Mouse (Mus musculus) midbrain, embryonic 13.5 days (tissue): ENCODE measurements around the gene Acot7. TPM values are rescaled to one million over a fixed set of nuclear protein-coding genes. Genes with fewer than 3 reads are reported as not detected.

ENCODE experiments used
- ATAC-seq: fragments of 200-750 bp; cut with Nextera tagmentation; 2 replicates; pipeline ENCODE4 v1.8.0; 2017; ENCODE audit warnings: mild to moderate bottlenecking, moderate TSS enrichment, moderate library complexity
- H3K27ac ChIP-seq: fragments of 300-500 bp; sonication (generic); 2 replicates; pipeline ENCODE4 v1.5.1; 2015; ENCODE audit warnings: inconsistent platforms, mild to moderate bottlenecking, moderate library complexity
- H3K27me3 ChIP-seq: fragments of 300-500 bp; sonication (generic); 2 replicates; pipeline ENCODE4 v1.6.1; 2015; ENCODE audit warnings: mild to moderate bottlenecking, inconsistent platforms
- H3K36me3 ChIP-seq: fragments of 300-500 bp; sonication (generic); 2 replicates; pipeline ENCODE4 v1.6.1; 2015; ENCODE audit warnings: mild to moderate bottlenecking, inconsistent platforms
- H3K4me1 ChIP-seq: fragments of 300-500 bp; sonication (generic); replicated peaks from 2 replicates; pipeline ENCODE4 v1.6.1; 2015; ENCODE audit warnings: inconsistent platforms
- H3K4me2 ChIP-seq: fragments of 300-500 bp; sonication (generic); replicated peaks from 2 replicates; pipeline ENCODE4 v1.6.1; 2015; ENCODE audit warnings: moderate library complexity, mild to moderate bottlenecking, inconsistent platforms
- H3K4me3 ChIP-seq: fragments of 300-500 bp; sonication (generic); replicated peaks from 2 replicates; pipeline ENCODE4 v1.5.1; 2015; ENCODE audit warnings: mild to moderate bottlenecking, inconsistent platforms
- H3K9ac ChIP-seq: fragments of 300-500 bp; sonication (generic); replicated peaks from 2 replicates; pipeline ENCODE4 v1.6.1; 2015; ENCODE audit warnings: mild to moderate bottlenecking, inconsistent platforms
- H3K9me3 ChIP-seq: fragments of 300-500 bp; sonication (generic); 2 replicates; pipeline ENCODE4 v1.6.1; 2016; ENCODE audit warnings: mild to moderate bottlenecking, inconsistent platforms
- WGBS: fragments of 180-500 bp; shearing (Covaris S2); methylation state at CpG from one replicate; pipeline ENCODE4 v1.1.7; 2015; 5-methylcytosine and 5-hydroxymethylcytosine counted together
- polyA plus RNA-seq: library from polyadenylated mRNA; unstranded; fragments of >200 nt; fragmentation: Nextera tagmentation; extraction: Ambion mirVana; gene quantifications from 2 replicates; pipeline ENCODE4 v1.2.1, GENCODE M21; 2015

Gene Acot7
- polyA plus RNA-seq, 1 experiment from 2014 or later: 206 TPM

DNA sequence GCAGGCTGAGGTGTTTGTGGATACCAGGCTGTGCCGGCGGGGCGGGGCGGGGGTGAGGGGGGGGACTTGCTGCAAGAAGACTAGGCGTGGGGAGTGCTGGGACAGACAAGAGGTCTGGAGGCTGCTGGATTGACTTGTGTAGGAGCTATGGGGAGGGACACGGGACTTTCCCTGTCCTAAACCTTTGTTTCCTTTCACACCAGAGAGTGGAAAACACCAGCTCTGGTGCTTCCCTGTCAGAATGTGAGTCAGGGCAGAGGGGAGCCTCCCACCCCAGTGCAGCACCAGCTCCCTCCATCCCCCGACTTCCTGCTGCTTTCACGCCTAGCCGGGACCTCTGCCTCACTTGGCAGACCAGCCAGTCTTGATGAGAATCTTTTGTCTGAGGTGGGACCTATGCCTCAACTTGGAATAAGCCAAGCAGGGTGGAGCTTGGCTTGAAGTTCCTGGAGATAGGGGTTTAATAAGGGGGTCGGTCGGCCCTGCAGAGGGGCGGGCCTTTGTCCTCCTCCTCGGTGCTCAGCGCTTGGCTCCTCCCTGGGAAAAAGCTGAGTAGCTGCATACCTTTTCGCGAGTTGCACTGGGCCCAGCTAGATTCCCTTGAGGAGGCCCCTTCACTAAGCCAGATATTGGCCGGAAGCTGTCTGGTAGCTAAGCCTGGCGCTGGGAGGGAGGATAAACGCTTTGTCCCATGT, 7.7 kb downstream of the Acot7 start:
- peak overlapping the region; percentile 63 for H3K27ac ChIP-seq
- H3K9me3 ChIP-seq: no peaks in the 10 kb centered on the region
- peak overlapping the region; percentile 8; the same call in 1 of the 2 replicates for H3K4me3 ChIP-seq
- H3K27me3 ChIP-seq: no peaks in the 10 kb centered on the region
- H3K4me1 ChIP-seq: peaks cover 40% of the 10 kb centered on the region
- peak overlapping the region; percentile 50 for H3K9ac ChIP-seq
- H3K36me3 ChIP-seq: 0 out of 2 replicates have a peak, but pooled peaks cover 3% of the 10 kb centered on the region
- WGBS: 2% methylated on average over 19 of the region's 19 CpGs
- peak; percentile 64 for ATAC-seq
- H3K4me2 ChIP-seq: peak overlapping the region; percentile 42

DNA sequence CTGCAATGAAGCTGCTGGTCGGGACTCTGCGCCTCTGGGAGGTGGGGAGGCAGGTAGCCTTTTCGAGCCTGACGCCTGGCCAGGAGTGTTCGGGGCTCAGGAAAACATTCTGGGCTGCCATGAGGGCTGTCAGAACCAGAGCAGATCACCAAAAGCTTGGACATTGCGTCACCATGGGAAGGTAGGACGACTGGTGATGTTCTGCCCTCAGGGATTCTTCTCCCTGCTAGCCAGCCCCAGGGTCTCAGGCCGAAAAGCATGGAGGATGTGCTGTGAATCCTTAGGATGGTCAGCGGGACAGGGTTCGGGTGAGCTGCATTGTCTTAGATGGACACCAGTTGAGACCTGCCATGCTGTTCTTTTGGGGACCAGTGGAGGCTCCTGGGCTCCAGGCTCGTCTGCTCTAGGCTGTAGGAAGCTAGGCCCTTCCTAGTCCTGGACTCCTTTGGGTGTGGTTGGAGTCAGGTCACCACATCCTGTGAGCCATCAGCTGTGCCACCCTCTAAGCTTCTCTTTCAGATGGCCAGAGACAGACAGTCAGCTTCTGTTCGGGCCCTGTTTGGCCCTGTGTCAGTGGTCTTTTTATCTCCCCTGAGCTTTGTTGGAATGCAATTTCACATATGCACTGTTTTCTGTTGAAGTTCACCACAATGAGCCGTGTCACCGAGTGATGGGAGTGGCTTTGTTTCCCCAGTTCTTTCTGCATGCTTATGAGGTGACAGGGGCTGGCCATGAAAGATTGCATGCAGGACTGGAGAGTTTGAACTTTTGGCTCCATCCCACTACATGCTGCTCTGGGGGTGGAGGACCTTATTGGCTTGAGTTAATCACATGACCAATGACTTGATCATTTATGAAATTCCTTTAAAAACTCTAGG, 8.5 kb downstream of the Acot7 start:
- H3K27ac ChIP-seq: peak overlapping the region; percentile 63
- H3K9ac ChIP-seq: peak overlapping the region; percentile 50
- H3K36me3 ChIP-seq: 0 out of 2 replicates have a peak, but pooled peaks cover 3% of the 10 kb centered on the region
- WGBS: 35% methylated on average over 14 of the region's 14 CpGs
- no peaks in the 10 kb centered on the region for H3K27me3 ChIP-seq
- peak overlapping the region; percentile 8; the same call in 1 of the 2 replicates for H3K4me3 ChIP-seq
- H3K4me2 ChIP-seq: peak overlapping the region; percentile 42
- H3K9me3 ChIP-seq: no peaks in the 10 kb centered on the region
- ATAC-seq: no peak; the same call in 1 of the 2 replicates
- H3K4me1 ChIP-seq: peaks cover 41% of the 10 kb centered on the region

DNA sequence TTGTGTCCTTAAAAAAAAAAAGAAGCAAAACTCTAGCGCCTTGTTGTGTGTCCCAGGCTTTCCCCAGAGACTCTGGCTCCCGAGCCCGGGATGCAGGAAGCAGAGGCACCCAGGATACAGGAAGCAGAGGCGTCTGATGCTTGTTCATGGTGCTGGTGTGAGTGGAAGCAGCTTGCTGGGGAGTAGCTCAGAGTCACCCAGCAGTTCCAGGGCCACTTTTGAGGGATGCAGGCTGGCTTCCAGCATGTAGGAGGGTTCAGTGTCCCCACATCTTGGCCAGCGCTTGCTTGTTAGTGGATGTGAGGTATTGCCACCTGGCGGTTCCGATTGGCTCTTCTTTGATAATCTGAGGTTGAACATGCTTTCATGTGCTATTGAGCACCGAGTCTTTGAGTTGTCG, 9.2 kb downstream of the Acot7 start:
- Histone ChIP-seq H3K36me3 (0 out of 2 replicates have a peak, but pooled peaks cover 3% of the 10 kb centered on the region), H3K27ac (no peak overlapping the region), H3K9me3 (no peaks in the 10 kb centered on the region), H3K4me1 (peaks cover 41% of the 10 kb centered on the region), H3K4me3 (no peak overlapping the region), H3K9ac (no peak overlapping the region), H3K27me3 (no peaks in the 10 kb centered on the region), H3K4me2 (no peak overlapping the region)
- no peak for ATAC-seq
- 86% methylated on average over 9 of the region's 9 CpGs for WGBS

DNA sequence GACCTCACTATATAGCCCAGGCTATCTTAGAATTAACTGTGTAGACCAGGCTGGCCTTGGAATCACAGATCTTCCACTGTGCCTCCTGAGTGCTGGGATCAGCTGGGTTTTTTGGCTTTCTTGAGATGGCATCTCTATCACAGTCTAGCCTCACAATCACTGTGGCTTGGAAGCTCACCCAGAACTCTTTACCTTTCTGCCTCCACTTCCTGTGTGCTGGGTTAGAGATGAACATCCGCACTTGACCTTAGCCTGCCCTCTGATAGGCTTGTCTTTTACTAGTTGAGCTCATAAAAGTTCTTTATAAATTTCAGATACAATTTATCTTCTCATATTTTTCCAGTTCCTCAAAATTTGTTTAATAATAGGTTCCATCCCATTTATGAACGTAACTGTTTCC, 10.7 kb downstream of the Acot7 start:
- no peaks in the 10 kb centered on the region for H3K27me3 ChIP-seq
- no peak overlapping the region for H3K27ac ChIP-seq
- no peak overlapping the region for H3K4me2 ChIP-seq
- H3K4me1 ChIP-seq: peaks cover 51% of the 10 kb centered on the region
- no peak overlapping the region for H3K9ac ChIP-seq
- WGBS: 99% methylated on average over 2 of the region's 2 CpGs
- no peak overlapping the region for H3K4me3 ChIP-seq
- H3K36me3 ChIP-seq: 0 out of 2 replicates have a peak, but pooled peaks cover 3% of the 10 kb centered on the region
- H3K9me3 ChIP-seq: no peaks in the 10 kb centered on the region
- ATAC-seq: no peak

DNA sequence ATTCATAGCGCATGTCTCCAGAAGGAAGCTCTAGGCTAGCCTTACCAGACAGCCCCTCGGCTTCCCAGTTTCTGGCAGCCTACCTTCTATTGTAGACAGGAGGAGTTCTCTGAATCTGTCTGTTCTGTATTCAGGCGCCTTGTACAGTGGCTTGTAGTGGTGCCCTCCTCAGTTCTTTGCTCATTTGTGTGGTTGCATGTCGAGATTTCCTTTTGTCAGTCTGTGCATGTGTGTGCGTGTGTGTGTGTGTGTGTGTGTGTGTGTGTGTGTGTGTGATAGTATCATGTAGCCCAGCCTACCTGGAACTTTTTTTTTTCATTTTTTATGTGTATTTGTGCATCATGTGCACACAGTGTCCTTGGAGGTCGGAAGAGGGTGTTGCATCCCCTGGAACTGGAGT, 11.1 kb downstream of the Acot7 start:
- peaks cover 51% of the 10 kb centered on the region for H3K4me1 ChIP-seq
- H3K9me3 ChIP-seq: no peaks in the 10 kb centered on the region
- 87% methylated on average over 6 of the region's 6 CpGs for WGBS
- no peaks in the 10 kb centered on the region for H3K27me3 ChIP-seq
- no peak overlapping the region for H3K4me2 ChIP-seq
- no peak overlapping the region for H3K4me3 ChIP-seq
- no peak for ATAC-seq
- H3K36me3 ChIP-seq: no peaks in the 10 kb centered on the region
- no peak overlapping the region for H3K27ac ChIP-seq
- no peak overlapping the region for H3K9ac ChIP-seq

DNA sequence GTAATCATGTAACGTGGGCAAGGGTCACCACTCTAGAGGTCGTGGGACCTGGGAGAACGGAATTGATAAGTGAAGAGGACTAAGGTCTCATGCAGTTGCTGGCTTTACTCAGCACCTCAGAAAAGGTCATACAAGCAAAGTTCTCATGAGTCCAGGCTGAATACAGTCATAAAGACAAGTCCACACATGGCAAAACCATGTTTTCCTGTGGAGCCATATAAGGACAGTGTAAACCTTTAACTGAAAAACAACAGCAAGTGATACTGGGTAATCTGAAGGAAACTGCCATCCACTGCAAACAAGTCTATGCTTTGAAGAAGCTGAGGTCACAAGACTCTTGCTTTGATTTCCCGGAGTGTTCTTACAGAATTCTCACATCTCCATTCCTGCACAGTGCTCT, 11.8 kb downstream of the Acot7 start:
- H3K4me2 ChIP-seq: no peak overlapping the region
- no peaks in the 10 kb centered on the region for H3K9me3 ChIP-seq
- no peaks in the 10 kb centered on the region for H3K36me3 ChIP-seq
- no peak overlapping the region for H3K27ac ChIP-seq
- H3K9ac ChIP-seq: no peak overlapping the region
- WGBS: 88% methylated on average over 4 of the region's 4 CpGs
- no peaks in the 10 kb centered on the region for H3K27me3 ChIP-seq
- no peak overlapping the region for H3K4me3 ChIP-seq
- ATAC-seq: no peak
- peaks cover 50% of the 10 kb centered on the region for H3K4me1 ChIP-seq

DNA sequence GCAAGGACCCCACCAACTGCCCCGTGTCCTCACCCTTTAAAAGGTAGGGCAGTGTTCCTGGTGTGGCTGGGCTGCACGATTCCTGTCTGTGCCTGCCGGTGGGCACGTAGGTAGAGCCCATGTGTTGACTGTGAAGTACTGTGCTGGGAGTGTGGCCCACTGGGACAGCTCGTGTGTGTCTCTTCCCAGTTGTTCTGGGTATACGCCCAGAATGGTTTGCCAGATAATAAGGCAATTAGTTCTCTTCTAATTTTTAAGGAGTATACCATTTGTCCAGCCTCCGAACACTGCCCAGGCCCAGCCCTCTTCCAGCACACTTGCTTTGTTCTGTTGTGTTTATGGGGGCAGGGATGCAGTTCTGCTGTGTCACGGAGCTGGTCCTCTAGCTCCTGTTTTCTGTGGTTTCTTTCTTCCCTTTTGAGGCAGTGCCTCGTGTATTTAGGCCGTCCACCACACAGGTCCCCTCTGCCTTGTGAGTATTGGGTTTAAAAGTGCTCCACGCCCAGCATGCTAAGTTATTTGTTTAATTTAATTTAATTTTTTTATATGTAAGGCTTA, 12.2 kb downstream of the Acot7 start:
- ATAC-seq: no peak
- H3K9me3 ChIP-seq: no peaks in the 10 kb centered on the region
- H3K4me3 ChIP-seq: no peak overlapping the region

DNA sequence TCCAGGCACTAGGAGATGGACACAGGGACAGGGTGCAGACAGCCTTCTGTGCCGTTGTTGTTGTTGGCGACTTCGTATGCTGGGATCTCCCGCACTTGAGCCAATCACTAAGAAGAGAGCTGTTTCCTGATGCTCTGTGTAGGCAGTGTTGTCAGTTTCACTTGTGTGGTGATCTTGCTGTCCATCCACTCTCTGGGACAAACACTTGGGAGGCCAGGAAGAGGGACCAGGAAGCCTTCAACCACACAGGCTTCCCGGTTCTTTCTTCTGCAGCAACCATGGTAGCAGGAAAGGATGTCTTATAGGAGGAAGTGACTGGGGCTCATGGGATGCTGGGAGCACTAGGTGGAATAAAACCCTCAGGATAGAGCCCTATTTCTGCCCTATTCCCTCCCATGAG, 12.8 kb downstream of the Acot7 start:
- Histone ChIP-seq H3K27me3 (no peaks in the 10 kb centered on the region), H3K4me1 (peaks cover 39% of the 10 kb centered on the region), H3K9ac (no peak overlapping the region), H3K4me2 (no peak overlapping the region), H3K4me3 (no peak overlapping the region), H3K36me3 (no peaks in the 10 kb centered on the region), H3K27ac (no peak overlapping the region), H3K9me3 (no peaks in the 10 kb centered on the region)
- ATAC-seq: no peak
- WGBS: 87% methylated on average over 5 of the region's 5 CpGs

More for the DNA sequence above, 12.2 kb downstream of the Acot7 start:
- H3K27me3 ChIP-seq: no peaks in the 10 kb centered on the region
- no peak overlapping the region for H3K4me2 ChIP-seq
- 75% methylated on average over 11 of the region's 11 CpGs for WGBS
- H3K9ac ChIP-seq: no peak overlapping the region
- peaks cover 45% of the 10 kb centered on the region for H3K4me1 ChIP-seq
- H3K36me3 ChIP-seq: no peaks in the 10 kb centered on the region
- no peak overlapping the region for H3K27ac ChIP-seq

DNA sequence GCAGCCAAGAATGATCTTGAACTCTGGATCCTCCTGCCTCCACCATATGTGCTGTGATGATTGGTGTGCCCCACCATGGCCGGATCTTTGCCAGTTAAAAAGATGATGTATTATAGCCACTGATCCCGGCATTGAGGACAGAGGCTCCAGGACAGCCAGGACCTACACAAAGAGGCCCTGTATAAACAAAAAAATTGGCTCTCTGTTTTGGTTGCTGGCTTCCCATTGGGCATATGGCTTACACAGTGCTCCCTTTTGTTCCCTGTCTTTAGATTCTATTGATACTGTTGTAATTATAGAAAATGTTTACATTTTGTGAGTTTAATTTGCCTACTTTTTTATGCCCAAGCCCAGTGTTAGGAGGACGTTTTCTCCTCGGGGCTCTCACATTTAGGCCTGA, 14.6 kb downstream of the Acot7 start:
- 43% methylated on average over 4 of the region's 4 CpGs for WGBS
- ATAC-seq: no peak
- no peak overlapping the region; the same call in 1 of the 2 replicates for H3K27ac ChIP-seq
- no peak overlapping the region for H3K4me2 ChIP-seq
- H3K4me3 ChIP-seq: no peak overlapping the region
- H3K9me3 ChIP-seq: no peaks in the 10 kb centered on the region
- H3K9ac ChIP-seq: no peak overlapping the region
- no peaks in the 10 kb centered on the region for H3K27me3 ChIP-seq
- H3K4me1 ChIP-seq: peaks cover 25% of the 10 kb centered on the region
- no peaks in the 10 kb centered on the region for H3K36me3 ChIP-seq

DNA sequence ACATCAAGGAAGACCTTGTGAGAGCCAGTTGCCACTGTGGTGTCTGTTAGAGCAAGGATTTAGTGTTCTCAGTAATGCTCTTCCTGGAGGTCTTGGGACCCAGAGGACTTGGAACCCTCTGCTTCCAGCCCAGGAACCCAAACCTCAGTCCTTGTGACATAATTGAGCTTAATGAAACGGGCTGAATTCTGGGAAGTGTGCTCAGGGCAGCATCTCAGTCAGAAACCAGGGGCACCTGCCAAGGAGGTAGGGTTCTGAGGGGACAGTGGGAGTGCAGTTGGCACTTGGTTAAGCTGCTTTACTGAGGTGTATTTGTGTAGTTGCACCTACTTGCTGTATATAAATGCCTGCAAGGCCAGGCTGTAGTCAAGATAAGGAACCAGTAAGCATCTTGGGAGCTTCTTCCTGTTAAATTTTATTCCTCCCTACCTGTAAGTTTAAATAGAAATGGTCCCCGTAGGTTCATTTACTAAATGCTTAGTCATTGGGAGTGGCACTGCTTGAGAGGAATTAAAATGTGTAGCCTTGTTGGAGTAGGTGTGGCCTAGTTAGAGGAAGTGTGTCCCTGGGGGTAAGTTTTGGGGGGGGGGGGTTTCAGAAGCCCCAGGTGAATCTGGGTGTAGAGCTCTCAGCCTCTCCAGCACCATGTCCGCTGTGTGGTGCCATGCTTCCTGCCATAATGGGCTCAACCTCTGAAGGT, 16.7 kb downstream of the Acot7 start:
- Histone ChIP-seq H3K9me3 (no peaks in the 10 kb centered on the region), H3K27me3 (no peaks in the 10 kb centered on the region), H3K4me3 (no peak overlapping the region), H3K9ac (no peak overlapping the region), H3K27ac (no peak overlapping the region), H3K4me1 (peaks cover 25% of the 10 kb centered on the region), H3K36me3 (no peaks in the 10 kb centered on the region), H3K4me2 (no peak overlapping the region)
- ATAC-seq: no peak
- 90% methylated on average over 3 of the region's 3 CpGs for WGBS

DNA sequence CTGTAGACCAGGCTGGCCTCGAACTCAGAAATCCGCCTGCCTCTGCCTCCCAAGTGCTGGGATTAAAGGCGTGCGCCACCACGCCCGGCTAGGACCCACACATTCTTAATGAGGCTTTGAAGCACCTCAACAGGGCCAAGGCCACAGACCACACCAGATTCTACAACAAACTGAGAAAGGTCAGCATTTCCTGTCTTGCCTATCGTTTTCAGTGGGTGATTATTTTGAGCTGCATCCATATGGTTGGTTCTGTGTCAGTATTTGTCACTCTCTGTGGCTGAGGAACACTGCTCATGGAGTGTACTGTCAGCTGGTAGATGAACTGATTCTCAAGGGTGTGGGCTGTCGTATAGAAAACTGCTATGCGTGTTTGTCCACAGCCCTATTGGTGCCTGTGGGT, 18.3 kb downstream of the Acot7 start:
- WGBS: 93% methylated on average over 8 of the region's 9 CpGs
- no peak overlapping the region for H3K4me3 ChIP-seq
- ATAC-seq: no peak

More for the DNA sequence above, 18.3 kb downstream of the Acot7 start:
- Histone ChIP-seq H3K36me3 (no peaks in the 10 kb centered on the region), H3K9me3 (no peaks in the 10 kb centered on the region), H3K27ac (no peak overlapping the region), H3K27me3 (no peaks in the 10 kb centered on the region), H3K4me2 (no peak overlapping the region), H3K9ac (no peak overlapping the region), H3K4me1 (peaks cover 11% of the 10 kb centered on the region)
